Mouse (Mus musculus) lung, embryonic 16.5 days (tissue): ENCODE data around the gene Tdp1. TPM values are rescaled to one million over a fixed set of nuclear protein-coding genes. Genes with fewer than 3 reads are reported as not detected.

ENCODE experiments used
- ATAC-seq: fragments of 200-750 bp; cut with Nextera tagmentation; 2 replicates; pipeline ENCODE4 v1.8.0; 2017; ENCODE audit warnings: low read depth, mild to moderate bottlenecking, moderate library complexity
- H3K27ac ChIP-seq: fragments of 300-500 bp; sonication (generic); 2 replicates; pipeline ENCODE4 v1.5.1; 2014; ENCODE audit warnings: mild to moderate bottlenecking, control low read depth, low read length
- H3K27me3 ChIP-seq: fragments of 300-500 bp; sonication (generic); 2 replicates; pipeline ENCODE4 v1.6.1; 2014; ENCODE audit warnings: low read depth, low read length, mixed read lengths; ENCODE audit not compliant: control insufficient read depth, insufficient read depth
- H3K36me3 ChIP-seq: fragments of 300-500 bp; sonication (generic); 2 replicates; pipeline ENCODE4 v1.6.1; 2014; ENCODE audit warnings: low read length; ENCODE audit not compliant: control insufficient read depth, insufficient read depth
- H3K4me1 ChIP-seq: fragments of 300-500 bp; sonication (generic); replicated peaks from 2 replicates; pipeline ENCODE4 v1.6.1; 2014; ENCODE audit warnings: low read length, mixed read lengths; ENCODE audit not compliant: control insufficient read depth, insufficient read depth
- H3K4me2 ChIP-seq: fragments of 300-500 bp; sonication (generic); 2 replicates; pipeline ENCODE4 v1.6.1; 2014; ENCODE audit warnings: low read depth, low read length, control low read depth
- H3K4me3 ChIP-seq: fragments of 300-500 bp; sonication (generic); 2 replicates; pipeline ENCODE4 v1.5.1; 2014; ENCODE audit warnings: mild to moderate bottlenecking, low read length, control low read depth
- H3K9ac ChIP-seq: fragments of 300-500 bp; sonication (generic); 2 replicates; pipeline ENCODE4 v1.6.1; 2014; ENCODE audit warnings: low read length, control low read depth
- H3K9me3 ChIP-seq: fragments of 300-500 bp; sonication (generic); 2 replicates; pipeline ENCODE4 v1.6.1; 2016; ENCODE audit warnings: low read length; ENCODE audit not compliant: control insufficient read depth
- WGBS: fragments of 180-500 bp; shearing (Covaris S2); extraction: QIAGEN DNeasy Blood & Tissue Kit; methylation state at CpG from one replicate; pipeline ENCODE4 v1.1.7; 2014; 5-methylcytosine and 5-hydroxymethylcytosine counted together
- polyA plus RNA-seq: library from polyadenylated mRNA; unstranded; fragments of >200 nt; fragmentation: Nextera tagmentation; extraction: Ambion mirVana; gene quantifications from 2 replicates; pipeline ENCODE4 v1.2.1, GENCODE M21; 2015

The Tdp1 gene
- polyA plus RNA-seq, 1 experiment from 2014 or later: 63.5 TPM

DNA sequence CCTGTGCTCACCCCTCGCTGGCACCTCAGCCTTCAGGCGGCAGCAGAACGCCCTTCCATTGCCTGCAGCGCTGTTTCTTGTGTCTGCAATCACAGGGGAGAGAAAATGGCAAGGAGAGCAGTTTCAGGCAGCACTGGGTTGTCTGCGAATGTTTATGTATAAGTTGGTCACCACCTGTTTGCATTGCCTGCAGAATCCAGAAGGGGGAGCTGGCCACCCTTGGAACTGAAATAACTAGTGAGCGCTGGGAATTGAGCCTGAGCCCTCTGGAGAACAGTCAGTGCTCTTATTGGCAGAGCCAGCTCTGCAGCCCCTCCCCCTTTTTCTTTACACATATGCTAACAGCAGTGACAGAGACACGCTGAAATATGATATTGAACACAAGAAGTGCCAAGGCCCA is 88.5 kb downstream of the Tdp1 start:
- 53% methylated on average over 7 of the region's 7 CpGs for WGBS
- Histone ChIP-seq H3K27me3 (peaks cover 5% of the 10 kb centered on the region; the same call in 1 of the 2 replicates), H3K9ac (no peak overlapping the region), H3K4me1 (no peaks in the 10 kb centered on the region), H3K27ac (no peak overlapping the region), H3K9me3 (no peaks in the 10 kb centered on the region), H3K4me2 (no peak overlapping the region), H3K36me3 (no peaks in the 10 kb centered on the region), H3K4me3 (no peak overlapping the region)
- ATAC-seq: no peak

GRCm38 (mm10) chr12:99973659-99974058 is 89.3 kb downstream of the Tdp1 start:
- ATAC-seq: no peak
- Histone ChIP-seq H3K4me2 (no peak overlapping the region), H3K36me3 (no peaks in the 10 kb centered on the region), H3K27ac (no peak overlapping the region), H3K9me3 (no peaks in the 10 kb centered on the region), H3K27me3 (peaks cover 4% of the 10 kb centered on the region; the same call in 1 of the 2 replicates), H3K4me1 (no peaks in the 10 kb centered on the region), H3K9ac (no peak overlapping the region), H3K4me3 (no peak overlapping the region)
- WGBS: 86% methylated on average over 1 of the region's 1 CpGs

DNA sequence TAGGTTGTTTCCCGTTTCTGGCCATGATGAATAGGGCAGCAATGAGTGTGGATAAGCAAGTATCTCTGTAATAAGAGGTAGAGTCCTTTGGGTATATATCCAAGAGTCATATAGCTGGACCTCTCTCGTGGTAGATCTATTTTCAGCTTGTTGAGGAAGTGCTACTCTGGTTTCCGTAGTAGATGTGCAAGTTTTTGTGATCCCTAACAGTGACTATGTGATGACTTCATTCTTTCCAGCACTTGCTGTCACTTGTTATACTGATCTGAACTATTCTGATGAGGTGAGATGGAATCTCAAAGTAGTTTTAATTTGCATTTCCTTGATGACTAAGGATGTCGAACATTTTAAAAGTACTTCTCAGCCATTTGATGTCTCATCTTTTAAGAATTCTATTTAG is 95.2 kb downstream of the Tdp1 start:
- no peaks in the 10 kb centered on the region for H3K9me3 ChIP-seq
- no peak overlapping the region for H3K9ac ChIP-seq
- H3K4me2 ChIP-seq: no peak overlapping the region
- H3K27ac ChIP-seq: no peak overlapping the region
- H3K36me3 ChIP-seq: no peaks in the 10 kb centered on the region
- WGBS: 74% methylated on average over 4 of the region's 4 CpGs
- H3K4me3 ChIP-seq: no peak overlapping the region
- no peak for ATAC-seq
- H3K4me1 ChIP-seq: no peaks in the 10 kb centered on the region
- H3K27me3 ChIP-seq: no peaks in the 10 kb centered on the region

DNA sequence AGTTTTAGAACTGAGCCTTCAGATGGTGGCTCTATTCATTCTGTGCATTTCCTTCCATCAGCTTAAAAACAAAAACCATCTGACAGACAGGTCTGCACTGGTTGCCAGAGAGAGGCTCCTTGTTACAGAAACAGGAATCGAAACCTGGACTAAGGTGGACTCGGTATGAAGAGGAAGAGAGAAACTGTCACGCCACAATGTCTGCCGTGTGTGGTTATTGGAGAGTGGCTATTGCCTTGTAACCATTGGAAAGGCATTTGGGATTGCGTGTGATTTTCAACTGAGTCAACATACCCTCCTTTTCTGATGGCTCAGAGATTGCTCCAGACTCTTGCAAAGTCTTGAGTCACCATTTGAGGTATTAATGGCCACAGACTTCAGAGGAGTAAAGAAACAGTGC is 102.5 kb downstream of the Tdp1 start:
- no peaks in the 10 kb centered on the region; the same call in 1 of the 2 replicates for H3K4me1 ChIP-seq
- no peak for ATAC-seq
- H3K27me3 ChIP-seq: no peaks in the 10 kb centered on the region
- no peak overlapping the region for H3K27ac ChIP-seq
- no peaks in the 10 kb centered on the region for H3K9me3 ChIP-seq
- H3K4me2 ChIP-seq: no peak overlapping the region
- no peaks in the 10 kb centered on the region for H3K36me3 ChIP-seq
- H3K4me3 ChIP-seq: no peak overlapping the region
- H3K9ac ChIP-seq: no peak overlapping the region
- 95% methylated on average over 5 of the region's 5 CpGs for WGBS

- no peak overlapping the region for H3K4me3 ChIP-seq
- H3K36me3 ChIP-seq: no peaks in the 10 kb centered on the region
- ATAC-seq: no peak
- no peak overlapping the region for H3K4me2 ChIP-seq
- no peaks in the 10 kb centered on the region for H3K27me3 ChIP-seq
- H3K27ac ChIP-seq: no peak overlapping the region
- no peak overlapping the region for H3K9ac ChIP-seq
- WGBS: 41% methylated on average over 2 of the region's 2 CpGs
- no peaks in the 10 kb centered on the region; the same call in 1 of the 2 replicates for H3K4me1 ChIP-seq
- no peaks in the 10 kb centered on the region for H3K9me3 ChIP-seq
Observed at GRCm38 (mm10) chr12:99988144-99988543, 103.8 kb downstream of the Tdp1 start.

GRCm38 (mm10) chr12:99992362-99992862 is 108.1 kb downstream of the Tdp1 start:
- 84% methylated on average over 11 of the region's 11 CpGs for WGBS
- ATAC-seq: no peak
- Histone ChIP-seq H3K9me3 (no peaks in the 10 kb centered on the region), H3K4me3 (no peak overlapping the region), H3K36me3 (no peaks in the 10 kb centered on the region), H3K27me3 (no peaks in the 10 kb centered on the region), H3K4me2 (no peak overlapping the region), H3K27ac (no peak overlapping the region), H3K9ac (no peak overlapping the region), H3K4me1 (no peaks in the 10 kb centered on the region; the same call in 1 of the 2 replicates)

DNA sequence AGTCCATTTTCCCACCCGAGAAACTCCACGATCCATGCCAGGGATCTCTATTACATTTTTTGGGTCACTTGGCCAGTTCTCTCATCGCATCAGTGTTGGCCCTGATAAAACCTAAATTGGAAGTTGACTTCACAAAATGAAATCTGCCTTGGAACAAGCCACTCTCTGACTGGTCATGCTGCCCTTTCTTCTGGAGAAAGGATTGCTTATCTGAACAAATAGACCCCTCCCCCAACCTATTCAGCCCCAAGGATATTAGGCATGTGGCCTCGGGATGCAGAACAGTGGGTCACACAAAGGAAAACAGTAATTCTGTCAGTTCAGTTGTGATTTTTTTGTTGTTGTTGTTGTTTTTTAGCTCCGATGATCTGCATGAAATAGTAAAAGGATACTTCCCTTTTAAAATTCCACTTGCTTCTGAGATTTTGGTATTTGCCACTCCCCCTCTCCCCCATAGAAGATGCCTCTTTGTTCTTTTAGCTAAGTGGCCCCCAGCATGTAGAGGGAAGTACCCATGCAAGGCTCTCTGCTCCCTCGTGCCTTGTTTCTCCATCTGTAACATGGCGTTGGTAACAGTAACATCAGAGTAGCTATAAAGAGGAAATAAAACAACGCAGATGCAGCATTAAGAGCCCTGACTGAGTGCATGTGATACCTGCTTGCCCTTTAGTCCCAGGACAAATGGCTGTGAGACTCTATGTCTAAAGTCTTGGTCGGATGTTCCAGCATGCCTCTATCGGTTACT is 109.0 kb downstream of the Tdp1 start:
- H3K27ac ChIP-seq: no peak overlapping the region
- no peak overlapping the region for H3K9ac ChIP-seq
- H3K27me3 ChIP-seq: no peaks in the 10 kb centered on the region
- H3K4me2 ChIP-seq: no peak overlapping the region
- H3K36me3 ChIP-seq: no peaks in the 10 kb centered on the region
- H3K9me3 ChIP-seq: no peaks in the 10 kb centered on the region
- WGBS: 81% methylated on average over 10 of the region's 10 CpGs
- no peak for ATAC-seq
- H3K4me1 ChIP-seq: no peaks in the 10 kb centered on the region; the same call in 1 of the 2 replicates
- H3K4me3 ChIP-seq: no peak overlapping the region

DNA sequence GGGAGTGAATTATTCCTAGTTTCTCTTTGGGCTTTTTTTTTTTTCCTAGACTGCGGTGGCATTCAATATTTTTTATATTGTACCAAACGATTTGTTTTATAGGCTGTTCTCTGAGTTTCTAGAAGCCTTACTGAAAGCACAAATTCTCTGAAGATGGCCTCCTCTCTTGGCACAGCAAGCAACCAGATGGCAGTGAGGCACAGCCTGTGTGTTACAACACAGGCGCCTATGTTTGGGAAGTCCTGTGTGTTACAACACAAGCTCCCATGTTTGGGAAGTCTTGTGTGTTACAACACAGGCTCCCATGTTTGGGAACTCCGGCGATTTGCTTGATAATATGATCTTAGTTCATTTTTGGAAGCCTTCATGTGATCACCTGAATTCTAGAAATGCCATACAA is 111.6 kb downstream of the Tdp1 start:
- no peak overlapping the region for H3K9ac ChIP-seq
- 81% methylated on average over 5 of the region's 5 CpGs for WGBS
- H3K4me1 ChIP-seq: no peaks in the 10 kb centered on the region; the same call in 1 of the 2 replicates
- no peaks in the 10 kb centered on the region for H3K36me3 ChIP-seq
- no peak for ATAC-seq
- H3K9me3 ChIP-seq: no peaks in the 10 kb centered on the region
- no peak overlapping the region for H3K4me3 ChIP-seq
- H3K27me3 ChIP-seq: no peaks in the 10 kb centered on the region
- H3K27ac ChIP-seq: no peak overlapping the region
- no peak overlapping the region for H3K4me2 ChIP-seq

- H3K9ac ChIP-seq: no peak overlapping the region
- no peak overlapping the region for H3K4me2 ChIP-seq
- H3K9me3 ChIP-seq: no peaks in the 10 kb centered on the region
- H3K4me3 ChIP-seq: no peak overlapping the region
- WGBS: 75% methylated on average over 5 of the region's 5 CpGs
- no peak for ATAC-seq
- peaks cover 9% of the 10 kb centered on the region; the same call in 1 of the 2 replicates for H3K4me1 ChIP-seq
- H3K36me3 ChIP-seq: no peaks in the 10 kb centered on the region
- H3K27me3 ChIP-seq: no peaks in the 10 kb centered on the region
- no peak overlapping the region for H3K27ac ChIP-seq
Observed at GRCm38 (mm10) chr12:99999726-100000125, 115.4 kb downstream of the Tdp1 start.
